Mouse (Mus musculus) forebrain, embryonic 16.5 days (tissue): ENCODE data around the gene Fam78a. TPM values are rescaled to one million over a fixed set of nuclear protein-coding genes. Genes with fewer than 3 reads are reported as not detected.

ENCODE experiments used
- ATAC-seq: fragments of 200-750 bp; cut with Nextera tagmentation; 2 replicates; pipeline ENCODE4 v1.8.0; 2017; ENCODE audit warnings: mild to moderate bottlenecking, moderate library complexity
- H3K27ac ChIP-seq: fragments of 300-500 bp; sonication (generic); 2 replicates; pipeline ENCODE4 v1.5.1; 2014; ENCODE audit warnings: low read length, control low read depth
- H3K27me3 ChIP-seq: fragments of 300-500 bp; sonication (generic); replicated peaks from 2 replicates; pipeline ENCODE4 v1.6.1; 2014; ENCODE audit warnings: low read length; ENCODE audit not compliant: control insufficient read depth, insufficient read depth
- H3K36me3 ChIP-seq: fragments of 300-500 bp; sonication (generic); 2 replicates; pipeline ENCODE4 v1.6.1; 2014; ENCODE audit not compliant: control insufficient read depth, insufficient read depth
- H3K4me1 ChIP-seq: fragments of 300-500 bp; sonication (generic); replicated peaks from 2 replicates; pipeline ENCODE4 v1.6.1; 2014; ENCODE audit warnings: low read length; ENCODE audit not compliant: control insufficient read depth, insufficient read depth
- H3K4me2 ChIP-seq: fragments of 300-500 bp; sonication (generic); 2 replicates; pipeline ENCODE4 v1.6.1; 2014; ENCODE audit warnings: mild to moderate bottlenecking, low read length, control low read depth
- H3K4me3 ChIP-seq: fragments of 300-500 bp; sonication (generic); replicated peaks from 2 replicates; pipeline ENCODE4 v1.5.1; 2014; ENCODE audit warnings: mild to moderate bottlenecking, low read length, control low read depth
- H3K9ac ChIP-seq: fragments of 300-500 bp; sonication (generic); replicated peaks from 2 replicates; pipeline ENCODE4 v1.6.1; 2014; ENCODE audit warnings: low read depth, low read length, control low read depth
- H3K9me3 ChIP-seq: fragments of 300-500 bp; sonication (generic); 2 replicates; pipeline ENCODE4 v1.6.1; 2016; ENCODE audit warnings: low read length; ENCODE audit not compliant: control insufficient read depth
- WGBS: fragments of 180-500 bp; shearing (Covaris S2); extraction: QIAGEN DNeasy Blood & Tissue Kit; methylation state at CpG from one replicate; pipeline ENCODE4 v1.1.7; 2014; 5-methylcytosine and 5-hydroxymethylcytosine counted together
- polyA plus RNA-seq: library from polyadenylated mRNA; unstranded; fragments of >200 nt; fragmentation: Nextera tagmentation; extraction: Ambion mirVana; gene quantifications from 2 replicates; pipeline ENCODE4 v1.2.1, GENCODE M21; 2015

The Fam78a gene
- polyA plus RNA-seq, 1 experiment from 2014 or later, result 0.20 TPM

GRCm38 (mm10) chr2:32127653-32128535, 43.2 kb upstream of the Fam78a start:
- Histone ChIP-seq H3K4me2 (no peak overlapping the region), H3K36me3 (no peaks in the 10 kb centered on the region), H3K27me3 (no peaks in the 10 kb centered on the region), H3K9ac (no peak overlapping the region), H3K27ac (no peak overlapping the region), H3K9me3 (no peaks in the 10 kb centered on the region), H3K4me3 (no peak overlapping the region), H3K4me1 (no peaks in the 10 kb centered on the region)
- WGBS, result 37% methylated on average over 16 of the region's 16 CpGs
- ATAC-seq, result no peak

DNA sequence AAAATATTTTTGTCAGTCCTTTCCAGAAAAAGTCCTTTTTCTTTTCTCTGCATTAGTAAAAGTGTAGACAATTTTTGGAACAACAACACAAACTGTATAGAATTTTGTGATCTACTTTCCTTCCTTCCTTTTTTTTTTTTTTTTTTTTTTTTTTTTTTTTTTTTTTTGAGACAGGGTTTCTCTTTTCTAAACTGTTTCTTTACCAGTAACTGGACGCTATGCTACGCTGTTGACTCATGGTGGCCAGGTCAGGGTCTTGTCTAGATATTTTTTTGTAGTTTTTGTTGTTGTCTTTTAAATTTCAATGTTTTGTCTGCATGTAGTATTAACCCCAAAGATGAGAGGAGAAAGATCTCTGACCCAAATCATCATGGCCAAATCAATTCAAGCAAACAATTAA, 37.1 kb upstream of the Fam78a start:
- Histone ChIP-seq H3K4me2 (no peak overlapping the region), H3K36me3 (no peaks in the 10 kb centered on the region), H3K27me3 (no peaks in the 10 kb centered on the region), H3K4me1 (no peaks in the 10 kb centered on the region), H3K9me3 (no peaks in the 10 kb centered on the region), H3K4me3 (no peak overlapping the region), H3K27ac (no peak overlapping the region), H3K9ac (no peak overlapping the region)
- no peak for ATAC-seq
- 83% methylated on average over 2 of the region's 2 CpGs for whole genome bisulfite sequencing

- H3K27ac ChIP-seq, result no peak overlapping the region
- no peak overlapping the region for H3K4me3 ChIP-seq
- no peaks in the 10 kb centered on the region for H3K4me1 ChIP-seq
- no peaks in the 10 kb centered on the region for H3K36me3 ChIP-seq
- H3K4me2 ChIP-seq, result no peak overlapping the region
- no peak for ATAC-seq
- no peak overlapping the region for H3K9ac ChIP-seq
- no peaks in the 10 kb centered on the region for H3K9me3 ChIP-seq
- H3K27me3 ChIP-seq, result no peaks in the 10 kb centered on the region
- WGBS, result 74% methylated on average over 5 of the region's 5 CpGs
Measured at GRCm38 (mm10) chr2:32121150-32121549, 36.5 kb upstream of the Fam78a start.

DNA sequence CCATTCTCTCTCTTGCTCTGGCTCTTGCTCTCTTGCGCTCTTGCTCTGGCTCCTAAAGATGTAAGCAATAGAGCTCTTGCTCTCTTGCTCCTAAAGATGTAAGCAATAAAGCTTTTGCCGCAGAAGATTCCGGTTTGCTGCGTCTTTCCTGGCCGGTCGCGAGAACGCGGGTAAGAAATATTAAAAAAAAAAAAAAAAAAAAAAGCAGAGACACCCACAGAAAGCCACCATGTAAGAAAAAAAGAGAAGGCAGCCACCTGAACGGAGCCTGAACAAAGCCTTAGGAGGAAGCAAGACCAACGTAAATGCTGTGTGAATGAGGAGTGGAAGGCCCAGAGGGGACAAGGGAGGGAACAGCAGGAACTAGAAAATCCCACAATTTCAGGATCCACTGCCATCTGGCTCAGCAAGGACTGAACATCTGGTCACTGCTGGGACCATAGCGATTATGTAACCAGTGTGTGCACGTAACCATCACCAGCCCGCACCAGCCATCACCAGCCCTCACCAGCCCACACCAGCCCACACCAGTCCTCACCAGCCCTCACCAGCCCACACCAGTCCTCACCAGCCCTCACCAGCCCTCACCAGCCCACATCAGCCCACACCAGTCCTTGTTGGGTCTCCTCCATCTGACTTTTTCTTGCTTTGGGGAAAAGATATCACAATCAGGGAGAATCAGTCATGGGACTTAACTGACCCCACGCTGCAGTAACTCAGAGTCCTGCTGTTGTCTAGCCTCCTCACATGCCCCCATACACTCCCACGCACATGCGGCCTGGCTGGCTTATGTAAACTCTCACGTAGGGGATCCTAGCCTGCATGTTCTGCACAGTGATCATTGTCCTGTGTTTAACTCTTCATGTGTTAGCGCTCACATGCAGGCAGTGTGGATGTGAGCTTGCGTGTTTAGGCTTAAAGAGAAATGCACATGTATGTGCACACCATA, 35.4 kb upstream of the Fam78a start:
- no peak overlapping the region for H3K4me2 ChIP-seq
- no peaks in the 10 kb centered on the region for H3K9me3 ChIP-seq
- H3K36me3 ChIP-seq, result no peaks in the 10 kb centered on the region
- no peaks in the 10 kb centered on the region for H3K4me1 ChIP-seq
- H3K4me3 ChIP-seq, result no peak overlapping the region
- H3K27ac ChIP-seq, result no peak overlapping the region
- H3K27me3 ChIP-seq, result no peaks in the 10 kb centered on the region
- WGBS, result 92% methylated on average over 20 of the region's 20 CpGs
- H3K9ac ChIP-seq, result no peak overlapping the region
- ATAC-seq, result no peak

- 94% methylated on average over 4 of the region's 4 CpGs for WGBS
- no peak overlapping the region for H3K4me3 ChIP-seq
Measured at GRCm38 (mm10) chr2:32115851-32116268, 31.2 kb upstream of the Fam78a start.

GRCm38 (mm10) chr2:32112548-32112947, 27.9 kb upstream of the Fam78a start:
- ATAC-seq, result no peak
- Histone ChIP-seq H3K4me2 (no peak overlapping the region), H3K36me3 (no peaks in the 10 kb centered on the region), H3K27me3 (no peaks in the 10 kb centered on the region), H3K27ac (no peak overlapping the region), H3K4me3 (no peak overlapping the region), H3K9ac (no peak overlapping the region), H3K9me3 (no peaks in the 10 kb centered on the region), H3K4me1 (no peaks in the 10 kb centered on the region)
- 88% methylated on average over 2 of the region's 2 CpGs for WGBS

More at GRCm38 (mm10) chr2:32115851-32116268, 31.2 kb upstream of the Fam78a start:
- Histone ChIP-seq H3K4me2 (no peak overlapping the region), H3K9me3 (no peaks in the 10 kb centered on the region), H3K27me3 (no peaks in the 10 kb centered on the region), H3K36me3 (no peaks in the 10 kb centered on the region), H3K9ac (no peak overlapping the region), H3K27ac (no peak overlapping the region), H3K4me1 (no peaks in the 10 kb centered on the region)
- no peak for ATAC-seq

- no peaks in the 10 kb centered on the region for H3K4me1 ChIP-seq
- ATAC-seq, result no peak
- 94% methylated on average over 1 of the region's 1 CpGs for WGBS
- no peak overlapping the region for H3K4me3 ChIP-seq
- H3K36me3 ChIP-seq, result no peaks in the 10 kb centered on the region
- no peak overlapping the region for H3K4me2 ChIP-seq
- H3K27ac ChIP-seq, result no peak overlapping the region
- H3K9ac ChIP-seq, result no peak overlapping the region
- H3K9me3 ChIP-seq, result no peaks in the 10 kb centered on the region
- no peaks in the 10 kb centered on the region for H3K27me3 ChIP-seq
Measured at GRCm38 (mm10) chr2:32111268-32111667, 26.6 kb upstream of the Fam78a start.

DNA sequence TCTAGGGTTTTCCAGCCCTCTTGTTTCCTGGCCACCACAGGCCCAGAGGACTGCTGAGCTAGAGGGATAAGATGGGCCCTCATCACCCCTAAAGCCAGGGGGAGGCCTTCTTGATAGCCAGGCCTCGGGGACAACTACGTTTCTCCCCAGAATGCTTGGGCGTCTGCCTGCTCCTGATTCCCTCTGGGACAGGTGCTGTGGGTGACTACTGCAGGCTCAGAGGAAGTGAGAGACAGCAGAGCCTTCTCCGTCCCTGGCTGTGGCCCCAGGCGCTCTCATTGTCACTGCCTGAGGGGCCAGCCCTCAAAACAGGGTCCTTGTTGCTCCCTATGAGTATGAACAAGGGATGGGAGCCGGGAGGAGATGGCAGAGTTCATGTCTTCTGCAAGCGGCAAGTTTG, 21.3 kb upstream of the Fam78a start:
- no peaks in the 10 kb centered on the region for H3K36me3 ChIP-seq
- no peak overlapping the region for H3K9ac ChIP-seq
- H3K4me3 ChIP-seq, result no peak overlapping the region
- H3K27ac ChIP-seq, result no peak overlapping the region
- no peak for ATAC-seq
- no peaks in the 10 kb centered on the region for H3K4me1 ChIP-seq
- no peak overlapping the region for H3K4me2 ChIP-seq
- 86% methylated on average over 7 of the region's 7 CpGs for WGBS
- no peaks in the 10 kb centered on the region for H3K9me3 ChIP-seq
- no peaks in the 10 kb centered on the region for H3K27me3 ChIP-seq
